Mouse (Mus musculus): Measurements from ENCODE around the gene Wfdc5.
A peak's percentile ranks its signal among the peaks of the same experiment; 100 is the strongest.
"Not testable (repeated sequence)": the region's sequence is repeated elsewhere in the genome, so short reads cannot be mapped to it uniquely, and the experiment has no call there.

Wfdc5 gene

GRCm38 (mm10) chr2:164182692-164183255 is at the start of gene Wfdc5:
TSS of gene Wfdc5 (minus strand) at chr2:164182742.
- DNase-seq: no peak

- no peak for DNase-seq
These were observed 46.0 kb upstream of the Wfdc5 start for GRCm38 (mm10) chr2:164228361-164229070.

GRCm38 (mm10) chr2:164221522-164221921 is 39.0 kb upstream of the Wfdc5 start, which contains the start of gene Wfdc15b:
TSS of gene Wfdc15b (minus strand) at chr2:164221660.
- DNase-seq: no peak

GRCm38 (mm10) chr2:164219295-164219694 is 36.8 kb upstream of the Wfdc5 start:
- DNase-seq: no peak

- no peak for DNase-seq
These were observed 30.2 kb upstream of the Wfdc5 start for GRCm38 (mm10) chr2:164212711-164213110.

GRCm38 (mm10) chr2:164210892-164211291 is 28.4 kb upstream of the Wfdc5 start:
- no peak for DNase-seq

- no peak for DNase-seq
These were observed 24.1 kb upstream of the Wfdc5 start for GRCm38 (mm10) chr2:164206676-164207075.

GRCm38 (mm10) chr2:164206011-164206410 is 23.5 kb upstream of the Wfdc5 start:
- not testable (repeated sequence) for DNase-seq

- DNase-seq: no peak
These were observed 17.2 kb upstream of the Wfdc5 start, which contains the start of gene Wfdc15a for GRCm38 (mm10) chr2:164199626-164200327. TSS of gene Wfdc15a (minus strand) at chr2:164200130.

- DNase-seq: no peak
These were observed 14.1 kb upstream of the Wfdc5 start for GRCm38 (mm10) chr2:164196700-164196990.

- DNase-seq: no peak
These were observed 13.6 kb upstream of the Wfdc5 start for GRCm38 (mm10) chr2:164195971-164196699.

- no peak for DNase-seq
These were observed 12.6 kb upstream of the Wfdc5 start for GRCm38 (mm10) chr2:164194959-164195630.

- DNase-seq: no peak
These were observed 9.7 kb upstream of the Wfdc5 start for GRCm38 (mm10) chr2:164192279-164192678.

GRCm38 (mm10) chr2:164190576-164190975 is 8.0 kb upstream of the Wfdc5 start, which contains the start of gene Wfdc12:
TSS of gene Wfdc12 (minus strand) at chr2:164190608.
- DNase-seq: no peak

GRCm38 (mm10) chr2:164188722-164189121 is 6.2 kb upstream of the Wfdc5 start:
- DNase-seq: no peak

- no peak for DNase-seq
These were observed 1.7 kb upstream of the Wfdc5 start for GRCm38 (mm10) chr2:164184145-164184719.

GRCm38 (mm10) chr2:164183340-164183739 is 798 bp upstream of the Wfdc5 start:
- no peak for DNase-seq

GRCm38 (mm10) chr2:164180770-164181169 is 1.8 kb downstream of the Wfdc5 start:
- DNase-seq: no peak

- no peak for DNase-seq
These were observed 2.4 kb downstream of the Wfdc5 start for GRCm38 (mm10) chr2:164180124-164180523.

GRCm38 (mm10) chr2:164177831-164178230 is 4.7 kb downstream of the Wfdc5 start:
- DNase-seq: no peak

GRCm38 (mm10) chr2:164175850-164176249 is 6.7 kb downstream of the Wfdc5 start:
- DNase-seq: no peak

- DNase-seq: peak; percentile 82
These were observed 7.7 kb downstream of the Wfdc5 start for GRCm38 (mm10) chr2:164174649-164175395.
